Mouse (Mus musculus) liver, postnatal 0 days (tissue): ENCODE measurements at regions not wholly inside any gene's neighbourhood (a gene's known extent, or its start where the extent isn't known, plus 50 kb on each side); places are given as distances from the start of the nearest gene placed in this dataset.

Source experiments
- CTCF ChIP-seq: sonication (generic); IDR thresholded peaks from 2 replicates; pipeline ENCODE4 v1.5.1; 2016; ENCODE audit warnings: antibody characterized with exemption, low read depth
- EP300 ChIP-seq: IDR thresholded peaks from 2 replicates; pipeline ENCODE4 v1.6.1; 2016; ENCODE audit warnings: antibody characterized with exemption, low read depth, mild to moderate bottlenecking

DNA sequence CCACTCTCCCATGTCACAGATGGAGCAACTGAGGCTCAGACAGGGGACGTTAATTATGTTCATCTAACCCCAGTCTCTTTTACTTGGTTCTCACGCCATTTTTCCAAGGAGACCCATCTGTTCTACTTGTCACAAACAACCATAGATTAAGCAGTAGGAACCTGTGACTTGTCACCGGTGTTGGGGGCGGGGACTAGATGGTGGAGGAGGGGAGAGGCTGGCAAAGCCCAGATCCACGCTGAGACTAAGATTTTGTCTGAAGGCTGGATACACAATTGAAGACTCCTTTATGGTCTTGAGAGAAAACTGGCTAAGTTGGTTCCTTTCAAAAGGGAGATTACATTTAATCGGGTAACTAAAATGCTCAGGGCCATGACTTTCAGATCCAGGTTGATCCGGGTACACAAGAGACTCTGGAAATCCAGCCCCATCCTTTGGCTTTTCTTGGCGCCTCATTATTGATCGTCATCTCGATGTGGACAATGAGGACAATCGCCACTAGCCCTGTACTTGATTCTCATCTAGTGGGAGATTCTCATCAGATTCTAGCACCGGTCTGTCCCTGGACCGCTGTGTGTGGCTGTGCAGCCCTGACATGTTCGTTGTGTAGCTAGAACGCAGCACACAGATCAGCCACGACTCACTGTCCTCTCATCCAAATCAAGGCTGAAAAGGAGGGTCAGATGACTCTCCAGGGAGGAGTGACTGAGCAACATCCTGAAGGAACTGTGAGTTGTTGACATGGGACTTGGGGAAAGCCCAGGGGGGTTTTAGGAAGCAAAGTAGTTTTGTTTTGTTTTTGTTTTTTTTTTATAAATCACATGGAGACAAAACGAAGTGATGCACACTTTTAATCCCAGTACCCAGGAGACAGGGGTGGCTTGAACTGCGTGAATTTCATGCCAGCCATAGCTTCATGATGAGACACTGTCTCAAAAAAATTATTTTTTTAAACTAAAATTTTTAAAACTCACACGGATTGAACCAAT is 83.1 kb upstream of the Med13l start:
- TF ChIP-seq CTCF (no peak), EP300 (no peak)
